Mouse (Mus musculus) neural tube, embryonic 13.5 days (tissue): ENCODE results near the gene Smg6. TPM values are rescaled to one million over a fixed set of nuclear protein-coding genes. Genes with fewer than 3 reads are reported as not detected.

Source experiments
- ATAC-seq: fragments of 200-750 bp; cut with Nextera tagmentation; 2 replicates; pipeline ENCODE4 v1.8.0; 2017; ENCODE audit warnings: low read depth, mild to moderate bottlenecking, moderate TSS enrichment, moderate library complexity
- H3K27ac ChIP-seq: fragments of 300-500 bp; sonication (generic); replicated peaks from 2 replicates; pipeline ENCODE4 v1.5.1; 2015; ENCODE audit warnings: moderate library complexity, mild to moderate bottlenecking, inconsistent platforms
- H3K27me3 ChIP-seq: fragments of 300-500 bp; sonication (generic); 2 replicates; pipeline ENCODE4 v1.6.1; 2015; ENCODE audit warnings: mild to moderate bottlenecking, inconsistent platforms
- H3K36me3 ChIP-seq: fragments of 300-500 bp; sonication (generic); 2 replicates; pipeline ENCODE4 v1.6.1; 2015; ENCODE audit warnings: mild to moderate bottlenecking, inconsistent platforms
- H3K4me1 ChIP-seq: fragments of 300-500 bp; sonication (generic); replicated peaks from 2 replicates; pipeline ENCODE4 v1.6.1; 2015; ENCODE audit warnings: inconsistent platforms
- H3K4me2 ChIP-seq: fragments of 300-500 bp; sonication (generic); 2 replicates; pipeline ENCODE4 v1.6.1; 2015; ENCODE audit warnings: inconsistent platforms, mild to moderate bottlenecking, moderate library complexity
- H3K4me3 ChIP-seq: fragments of 300-500 bp; sonication (generic); 2 replicates; pipeline ENCODE4 v1.5.1; 2015; ENCODE audit warnings: mild to moderate bottlenecking, inconsistent platforms
- H3K9ac ChIP-seq: fragments of 300-500 bp; sonication (generic); 2 replicates; pipeline ENCODE4 v1.6.1; 2015; ENCODE audit warnings: moderate library complexity, mild to moderate bottlenecking, inconsistent platforms
- H3K9me3 ChIP-seq: fragments of 300-500 bp; sonication (generic); 2 replicates; pipeline ENCODE4 v1.6.1; 2016; ENCODE audit warnings: inconsistent platforms
- WGBS: fragments of 180-500 bp; shearing (Covaris S2); methylation state at CpG from one replicate; pipeline ENCODE4 v1.1.7; 2015; 5-methylcytosine and 5-hydroxymethylcytosine counted together
- polyA plus RNA-seq: library from polyadenylated mRNA; unstranded; fragments of >200 nt; fragmentation: Nextera tagmentation; extraction: Ambion mirVana; gene quantifications from 2 replicates; pipeline ENCODE4 v1.2.1, GENCODE M21; 2015

The Smg6 gene
- polyA plus RNA-seq, 1 experiment from 2014 or later: 17.4 TPM

DNA sequence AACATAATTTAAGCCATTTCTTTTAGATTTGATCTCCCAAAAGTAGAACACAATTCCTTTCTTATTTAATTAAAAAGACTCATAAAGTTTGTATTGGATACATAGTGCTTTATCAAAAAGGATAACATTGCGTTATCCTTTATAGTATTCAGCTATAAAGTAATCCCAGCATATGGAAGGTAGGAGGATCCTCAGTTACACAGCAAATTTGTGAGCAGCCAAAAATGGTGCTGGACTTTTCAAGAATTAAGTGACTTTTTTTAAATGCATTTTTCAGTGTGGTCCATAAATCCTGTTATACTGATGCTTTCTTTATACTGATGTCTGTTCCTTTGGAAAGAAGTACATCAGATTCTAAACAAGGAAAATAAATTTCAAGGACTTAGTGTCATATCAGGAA lies 169.1 kb downstream of the Smg6 start:
- H3K4me2 ChIP-seq: no peak overlapping the region
- WGBS: 100% methylated on average over 1 of the region's 1 CpGs
- H3K9ac ChIP-seq: no peak overlapping the region
- peaks cover 14% of the 10 kb centered on the region for H3K4me1 ChIP-seq
- H3K36me3 ChIP-seq: peaks cover 9% of the 10 kb centered on the region
- no peak overlapping the region for H3K4me3 ChIP-seq
- H3K27me3 ChIP-seq: no peaks in the 10 kb centered on the region
- no peaks in the 10 kb centered on the region for H3K9me3 ChIP-seq
- ATAC-seq: no peak
- H3K27ac ChIP-seq: no peak overlapping the region

DNA sequence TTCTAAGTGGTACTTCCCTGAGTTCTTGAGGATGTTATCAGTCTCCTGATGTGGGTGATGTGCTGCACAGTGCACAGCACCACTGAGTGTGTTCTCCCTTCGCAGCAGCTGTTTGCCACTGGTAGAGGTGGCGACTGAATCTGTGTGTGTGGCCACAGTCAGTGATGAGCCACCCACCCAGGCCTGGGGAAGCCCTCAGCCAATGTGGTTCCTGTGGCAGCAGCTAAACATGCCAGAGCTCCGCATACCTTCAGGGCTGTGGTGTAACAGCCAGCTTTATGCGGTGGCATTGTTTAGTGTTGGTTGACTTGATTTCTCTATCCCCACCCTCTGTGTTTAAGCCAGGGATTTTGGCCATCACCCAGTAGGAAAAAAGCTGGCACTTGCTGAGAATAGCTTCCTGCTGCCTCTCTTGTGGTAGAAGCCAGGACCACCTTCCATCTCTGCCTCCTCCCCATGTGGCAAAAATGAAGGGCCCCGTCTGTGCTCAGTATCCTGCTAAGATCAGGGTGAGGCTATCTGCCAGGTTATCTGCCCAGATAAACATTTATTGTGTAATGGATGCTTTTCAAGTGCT lies 177.2 kb downstream of the Smg6 start:
- Histone ChIP-seq H3K4me3 (no peak overlapping the region), H3K27ac (no peak overlapping the region), H3K4me1 (peaks cover 8% of the 10 kb centered on the region; the same call in 1 of the 2 replicates), H3K27me3 (no peaks in the 10 kb centered on the region), H3K9ac (no peak overlapping the region), H3K4me2 (no peak overlapping the region), H3K9me3 (no peaks in the 10 kb centered on the region), H3K36me3 (peaks cover 5% of the 10 kb centered on the region)
- WGBS: 82% methylated on average over 5 of the region's 5 CpGs
- ATAC-seq: no peak

DNA sequence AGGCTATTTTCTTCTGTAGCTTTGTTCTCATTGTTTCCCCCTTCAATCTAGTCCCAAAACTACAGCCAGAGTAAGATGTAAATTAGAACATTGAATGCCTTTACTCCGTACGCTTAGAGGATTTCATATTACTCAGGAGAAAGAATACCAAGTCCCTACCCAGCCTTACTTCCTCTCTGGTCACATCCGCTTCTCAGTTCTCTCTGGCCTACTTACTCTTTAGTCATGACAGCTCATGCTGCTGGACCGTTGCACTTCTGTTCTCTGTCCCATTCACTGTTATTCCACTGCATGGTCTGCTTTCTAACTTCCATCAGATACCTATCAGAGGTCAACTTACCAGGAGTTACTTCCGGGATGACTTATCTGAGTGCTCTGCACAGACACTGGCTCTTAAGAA lies 181.0 kb downstream of the Smg6 start:
- Histone ChIP-seq H3K9me3 (no peaks in the 10 kb centered on the region), H3K9ac (no peak overlapping the region), H3K4me2 (no peak overlapping the region), H3K4me3 (no peak overlapping the region), H3K27me3 (no peaks in the 10 kb centered on the region), H3K27ac (no peak overlapping the region), H3K36me3 (no peaks in the 10 kb centered on the region), H3K4me1 (peaks cover 8% of the 10 kb centered on the region; the same call in 1 of the 2 replicates)
- WGBS: 79% methylated on average over 5 of the region's 5 CpGs
- ATAC-seq: no peak

DNA sequence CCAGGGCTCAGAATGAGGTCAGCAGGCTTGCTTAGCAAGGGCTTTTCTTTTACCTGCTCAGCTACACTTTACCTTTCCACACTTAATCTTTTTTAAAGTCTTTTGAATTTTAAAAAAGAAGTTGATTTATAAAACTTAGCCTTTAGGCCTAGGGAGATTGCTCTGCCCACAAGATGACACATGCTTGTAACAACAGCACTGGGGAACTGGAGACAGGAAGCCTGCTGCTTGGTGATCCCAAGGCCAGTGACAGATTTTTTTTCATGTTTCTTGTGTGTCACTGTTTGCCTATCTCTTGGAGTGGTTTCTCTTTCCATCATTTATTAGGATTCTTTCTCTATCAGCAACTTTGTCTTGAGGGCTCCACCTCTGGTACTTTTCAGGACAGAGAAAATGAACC lies 183.3 kb downstream of the Smg6 start:
- H3K27ac ChIP-seq: no peak overlapping the region
- no peaks in the 10 kb centered on the region for H3K36me3 ChIP-seq
- H3K4me1 ChIP-seq: no peaks in the 10 kb centered on the region
- no peaks in the 10 kb centered on the region for H3K27me3 ChIP-seq
- H3K4me2 ChIP-seq: no peak overlapping the region
- no peak overlapping the region for H3K9ac ChIP-seq
- H3K4me3 ChIP-seq: no peak overlapping the region
- no peaks in the 10 kb centered on the region for H3K9me3 ChIP-seq
- no peak for ATAC-seq

DNA sequence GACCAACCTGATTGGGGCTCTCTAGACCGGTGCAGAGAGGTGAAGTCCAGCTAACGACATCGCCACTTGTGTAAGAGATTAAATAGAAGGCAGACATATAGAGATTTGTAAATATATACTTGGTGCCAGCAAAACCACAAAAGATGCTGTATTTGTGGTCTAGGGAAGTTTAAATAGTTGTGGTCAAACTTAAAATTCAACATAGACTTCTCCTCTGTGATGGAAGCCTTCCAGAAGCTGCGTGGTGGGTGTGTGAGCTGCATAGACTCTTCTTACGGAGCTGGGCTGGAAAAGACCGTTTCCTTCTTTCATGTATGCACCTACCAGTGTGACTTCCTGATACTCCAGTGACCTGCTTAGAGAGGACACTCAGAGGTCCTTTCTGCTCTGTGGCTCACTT lies 190.8 kb downstream of the Smg6 start:
- no peak overlapping the region for H3K9ac ChIP-seq
- no peaks in the 10 kb centered on the region for H3K36me3 ChIP-seq
- no peaks in the 10 kb centered on the region for H3K27me3 ChIP-seq
- peaks cover 7% of the 10 kb centered on the region; the same call in 1 of the 2 replicates for H3K4me1 ChIP-seq
- H3K4me2 ChIP-seq: no peak overlapping the region
- 88% methylated on average over 6 of the region's 6 CpGs for WGBS
- ATAC-seq: no peak
- no peaks in the 10 kb centered on the region for H3K9me3 ChIP-seq
- no peak overlapping the region for H3K27ac ChIP-seq
- no peak overlapping the region for H3K4me3 ChIP-seq

DNA sequence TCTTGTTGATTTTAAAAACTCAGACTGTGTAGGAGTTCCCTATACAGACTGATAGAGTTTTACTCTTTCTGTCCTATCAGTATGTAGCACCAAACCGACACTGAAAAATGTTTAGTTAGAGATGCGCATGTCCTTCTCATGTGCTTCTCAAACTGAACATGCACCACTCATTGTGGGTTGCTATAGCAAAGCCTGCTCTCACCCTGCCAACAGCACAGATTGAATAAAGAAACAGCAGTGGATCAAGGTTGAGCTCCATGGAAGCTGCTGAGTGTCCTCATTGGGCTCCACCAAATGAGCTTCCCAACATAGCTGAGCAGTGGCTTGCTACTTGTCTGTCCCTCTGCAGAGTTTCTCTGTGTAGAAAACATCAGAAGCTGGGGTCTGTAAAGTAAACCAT lies 192.5 kb downstream of the Smg6 start:
- H3K4me2 ChIP-seq: no peak overlapping the region
- ATAC-seq: no peak
- H3K9ac ChIP-seq: no peak overlapping the region
- H3K27me3 ChIP-seq: no peaks in the 10 kb centered on the region
- H3K4me1 ChIP-seq: peaks cover 7% of the 10 kb centered on the region; the same call in 1 of the 2 replicates
- 95% methylated on average over 2 of the region's 2 CpGs for WGBS
- no peak overlapping the region for H3K27ac ChIP-seq
- H3K9me3 ChIP-seq: no peaks in the 10 kb centered on the region
- H3K36me3 ChIP-seq: no peaks in the 10 kb centered on the region
- H3K4me3 ChIP-seq: no peak overlapping the region

DNA sequence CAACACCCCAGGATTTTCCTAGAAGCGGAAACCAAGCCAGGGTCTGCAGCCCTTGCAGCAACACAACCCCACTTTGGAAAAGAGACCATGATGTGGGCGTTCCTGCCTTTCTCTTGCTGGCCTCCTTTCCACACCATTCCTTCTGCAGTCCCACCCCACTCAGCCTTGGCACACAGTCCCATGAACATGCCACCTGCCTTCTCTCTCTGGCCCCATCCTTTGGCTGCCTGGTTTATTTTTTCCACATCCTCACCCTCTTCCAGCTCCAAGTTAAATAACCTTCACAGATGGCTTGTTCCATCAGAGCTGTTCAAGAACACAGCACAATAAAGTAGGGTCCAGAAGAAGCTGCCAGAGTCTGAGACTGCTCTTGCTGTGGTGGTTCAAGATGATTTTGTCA lies 193.7 kb downstream of the Smg6 start:
- Histone ChIP-seq H3K36me3 (no peaks in the 10 kb centered on the region), H3K9me3 (no peaks in the 10 kb centered on the region), H3K9ac (no peak overlapping the region), H3K4me3 (no peak overlapping the region), H3K4me1 (peaks cover 7% of the 10 kb centered on the region; the same call in 1 of the 2 replicates), H3K27ac (no peak overlapping the region), H3K4me2 (no peak overlapping the region), H3K27me3 (no peaks in the 10 kb centered on the region)
- 93% methylated on average over 2 of the region's 2 CpGs for WGBS
- ATAC-seq: no peak

DNA sequence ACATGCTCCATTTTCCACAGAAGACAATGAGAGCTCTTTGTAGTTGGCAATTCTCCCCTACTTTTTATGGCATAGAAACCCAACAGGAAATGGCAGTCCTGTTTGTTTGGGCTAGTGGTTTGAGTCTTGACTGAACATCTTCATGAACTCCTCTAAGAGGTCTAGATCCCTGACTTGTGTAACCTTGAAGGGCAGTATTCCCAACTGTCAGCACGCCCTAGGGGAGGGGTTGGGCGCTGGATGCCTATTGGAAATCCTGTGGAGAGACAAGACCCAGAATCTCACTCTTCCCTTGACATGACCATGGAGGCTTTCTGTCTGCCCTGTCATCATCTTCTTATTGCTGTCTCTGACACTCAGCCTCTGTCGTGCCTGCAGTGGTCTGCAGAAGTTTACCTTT lies 194.2 kb downstream of the Smg6 start:
- H3K9me3 ChIP-seq: no peaks in the 10 kb centered on the region
- H3K36me3 ChIP-seq: no peaks in the 10 kb centered on the region
- no peak overlapping the region for H3K27ac ChIP-seq
- H3K9ac ChIP-seq: no peak overlapping the region
- peaks cover 7% of the 10 kb centered on the region; the same call in 1 of the 2 replicates for H3K4me1 ChIP-seq
- H3K27me3 ChIP-seq: no peaks in the 10 kb centered on the region
- H3K4me2 ChIP-seq: no peak overlapping the region
- 82% methylated on average over 3 of the region's 3 CpGs for WGBS
- H3K4me3 ChIP-seq: no peak overlapping the region
- ATAC-seq: no peak

DNA sequence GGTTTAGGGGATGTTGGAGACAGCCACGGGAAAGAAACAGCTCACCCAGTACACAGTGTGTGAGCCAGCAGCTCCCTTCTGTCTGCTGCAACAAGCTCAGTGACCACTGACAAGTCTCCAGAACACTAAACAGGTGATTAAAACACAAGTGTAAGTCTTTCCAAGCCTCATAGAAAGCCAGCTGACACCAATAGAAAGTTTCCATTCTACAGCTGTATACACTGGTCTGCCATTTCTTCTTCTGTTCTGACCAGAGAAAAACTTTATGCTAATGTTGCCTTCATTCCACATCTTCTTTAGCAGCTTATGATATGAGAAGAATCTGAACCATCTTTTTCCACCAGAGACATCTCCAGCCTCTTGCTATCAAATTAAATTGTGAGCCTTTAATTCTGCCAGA lies 195.7 kb downstream of the Smg6 start:
- Histone ChIP-seq H3K4me1 (peaks cover 7% of the 10 kb centered on the region; the same call in 1 of the 2 replicates), H3K4me2 (no peak overlapping the region), H3K9ac (no peak overlapping the region), H3K4me3 (no peak overlapping the region), H3K9me3 (no peaks in the 10 kb centered on the region), H3K27ac (no peak overlapping the region), H3K27me3 (no peaks in the 10 kb centered on the region), H3K36me3 (no peaks in the 10 kb centered on the region)
- no peak for ATAC-seq
- 71% methylated on average over 1 of the region's 1 CpGs for WGBS

DNA sequence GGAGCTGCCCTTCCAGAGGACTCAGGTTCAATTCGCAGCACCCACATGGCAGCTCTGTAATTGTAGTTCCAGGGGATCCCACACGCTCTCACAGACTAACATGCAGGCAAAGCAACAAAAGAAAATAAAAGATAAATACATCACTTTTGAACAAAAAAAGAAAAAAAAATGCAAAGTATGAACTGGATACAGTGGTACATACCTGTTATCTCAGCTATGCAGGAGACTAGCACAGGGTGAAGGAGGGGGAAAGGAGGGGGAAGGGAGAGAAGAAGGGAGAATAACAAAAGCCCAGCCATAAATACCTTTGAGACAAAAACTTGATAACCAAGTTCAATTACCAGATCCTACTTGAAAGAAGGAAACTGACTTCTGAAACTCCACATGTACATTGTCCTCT lies 198.8 kb downstream of the Smg6 start:
- whole genome bisulfite sequencing: 93% methylated on average over 2 of the region's 2 CpGs
- Histone ChIP-seq H3K4me3 (no peak overlapping the region), H3K36me3 (0 out of 2 replicates have a peak, but pooled peaks cover 2% of the 10 kb centered on the region), H3K4me2 (no peak overlapping the region), H3K27ac (no peak overlapping the region), H3K4me1 (peaks cover 6% of the 10 kb centered on the region; the same call in 1 of the 2 replicates), H3K27me3 (no peaks in the 10 kb centered on the region), H3K9me3 (no peaks in the 10 kb centered on the region), H3K9ac (no peak overlapping the region)
- no peak for ATAC-seq

DNA sequence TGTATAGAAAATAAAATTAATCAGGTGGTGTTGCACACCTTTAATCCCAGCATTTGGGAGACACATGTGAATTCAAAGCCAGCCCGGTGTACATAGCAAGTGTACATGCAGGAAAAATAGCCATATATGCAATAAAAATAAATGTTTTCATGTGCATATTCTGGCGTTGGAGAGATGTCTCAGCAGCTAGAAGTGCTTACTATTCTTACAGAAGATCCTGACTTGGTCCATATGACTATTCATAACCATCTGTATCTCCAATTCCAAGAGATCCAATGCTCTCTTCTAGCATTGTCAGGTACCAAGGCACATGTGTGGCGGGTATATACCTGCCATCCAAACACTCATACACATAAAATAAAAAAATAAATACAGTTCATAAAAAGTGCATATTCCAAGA lies 200.8 kb downstream of the Smg6 start:
- Histone ChIP-seq H3K27ac (no peak overlapping the region), H3K9me3 (no peaks in the 10 kb centered on the region), H3K4me1 (no peaks in the 10 kb centered on the region), H3K4me2 (no peak overlapping the region), H3K27me3 (no peaks in the 10 kb centered on the region), H3K4me3 (no peak overlapping the region), H3K36me3 (0 out of 2 replicates have a peak, but pooled peaks cover 2% of the 10 kb centered on the region), H3K9ac (no peak overlapping the region)
- no peak for ATAC-seq
- WGBS: 96% methylated on average over 3 of the region's 3 CpGs

DNA sequence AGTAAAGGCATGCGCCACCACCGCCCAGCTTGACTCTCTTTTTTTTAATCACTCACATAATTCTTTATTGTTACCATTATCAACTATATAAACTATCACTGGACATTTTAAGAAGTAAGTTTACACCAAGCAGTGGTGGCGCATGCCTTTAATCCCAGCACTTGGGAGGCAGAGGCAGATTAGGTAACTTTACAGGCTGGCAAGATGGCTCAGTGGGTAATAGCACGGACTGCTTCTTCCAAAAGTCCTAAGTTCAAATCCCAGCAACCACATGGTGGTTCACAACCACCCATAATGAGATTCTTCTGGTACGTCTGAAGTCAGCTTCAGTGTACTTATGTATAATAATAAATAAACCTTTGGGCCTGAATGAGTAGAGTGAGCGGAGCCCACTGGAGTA lies 203.9 kb downstream of the Smg6 start:
- 95% methylated on average over 6 of the region's 6 CpGs for WGBS
- Histone ChIP-seq H3K27ac (no peak overlapping the region), H3K9ac (no peak overlapping the region), H3K4me2 (no peak overlapping the region), H3K4me3 (no peak overlapping the region), H3K27me3 (no peaks in the 10 kb centered on the region), H3K36me3 (0 out of 2 replicates have a peak, but pooled peaks cover 2% of the 10 kb centered on the region), H3K9me3 (no peaks in the 10 kb centered on the region), H3K4me1 (peaks cover 26% of the 10 kb centered on the region)
- ATAC-seq: no peak

DNA sequence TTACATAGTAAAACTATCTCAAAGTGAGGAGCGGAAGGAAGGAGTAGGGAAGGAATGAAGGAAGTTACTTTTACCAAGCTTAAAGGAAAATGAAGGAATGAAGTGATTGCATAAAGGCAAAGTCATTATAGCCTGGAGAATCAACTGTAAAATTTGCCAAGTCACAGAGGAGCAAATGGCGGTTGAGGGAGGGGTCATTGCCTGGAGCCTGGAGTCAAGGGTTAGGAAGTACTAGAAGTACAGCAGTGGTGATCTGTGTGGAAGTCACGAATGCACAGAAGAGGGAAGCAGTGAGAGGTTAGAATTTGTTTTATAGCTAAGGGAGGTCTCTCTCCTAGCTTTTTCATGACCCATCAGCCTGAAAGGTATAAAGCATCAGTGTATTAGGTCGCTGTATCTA lies 205.7 kb downstream of the Smg6 start:
- 0 out of 2 replicates have a peak, but pooled peaks cover 2% of the 10 kb centered on the region for H3K36me3 ChIP-seq
- 88% methylated on average over 4 of the region's 4 CpGs for WGBS
- H3K27ac ChIP-seq: no peak overlapping the region
- no peak overlapping the region for H3K4me3 ChIP-seq
- ATAC-seq: no peak
- no peaks in the 10 kb centered on the region for H3K9me3 ChIP-seq
- H3K4me2 ChIP-seq: no peak overlapping the region
- H3K27me3 ChIP-seq: no peaks in the 10 kb centered on the region
- H3K4me1 ChIP-seq: peaks cover 39% of the 10 kb centered on the region
- no peak overlapping the region for H3K9ac ChIP-seq
